Mouse (Mus musculus) lung, postnatal 10 days (tissue): ENCODE results near the gene Lin54.
A peak's percentile ranks its signal among the peaks of the same experiment; 100 is the strongest.

Experiments
- DNase-seq: peaks from one replicate; pipeline ENCODE4 v3.0.0; 2021

Gene Lin54

GRCm38 (mm10) chr5:100415761-100416590 is 84.5 kb downstream of the Lin54 start, which contains the start of gene Sec31a:
Gene Sec31a, minus strand, starts transcription at chr5:100416234.
- DNase-seq: peak; percentile 98

- DNase-seq: no peak
These were observed 85.8 kb downstream of the Lin54 start for GRCm38 (mm10) chr5:100414474-100415196.

GRCm38 (mm10) chr5:100412886-100413285 is 87.6 kb downstream of the Lin54 start:
- no peak for DNase-seq

GRCm38 (mm10) chr5:100410281-100410680 is 90.2 kb downstream of the Lin54 start:
- DNase-seq: no peak

DNA sequence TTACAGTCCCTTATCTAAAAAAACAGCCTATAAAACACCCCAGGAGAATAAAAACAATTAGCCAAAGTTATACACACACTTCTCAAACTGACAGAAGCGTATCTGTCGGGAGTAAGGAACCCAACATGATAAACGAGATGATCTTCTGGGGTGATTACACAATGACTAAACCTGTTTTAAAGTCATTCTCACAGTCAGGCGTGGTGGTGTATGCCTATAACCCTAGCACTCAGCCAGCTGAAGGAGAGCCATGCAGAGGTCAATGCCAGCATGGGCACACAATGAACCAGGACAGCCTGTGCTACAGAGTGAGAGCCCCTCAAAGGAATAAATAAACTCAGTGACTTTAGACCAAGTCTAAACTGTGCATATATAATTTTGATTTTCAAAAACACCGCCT is 92.0 kb downstream of the Lin54 start:
- no peak for DNase-seq

DNA sequence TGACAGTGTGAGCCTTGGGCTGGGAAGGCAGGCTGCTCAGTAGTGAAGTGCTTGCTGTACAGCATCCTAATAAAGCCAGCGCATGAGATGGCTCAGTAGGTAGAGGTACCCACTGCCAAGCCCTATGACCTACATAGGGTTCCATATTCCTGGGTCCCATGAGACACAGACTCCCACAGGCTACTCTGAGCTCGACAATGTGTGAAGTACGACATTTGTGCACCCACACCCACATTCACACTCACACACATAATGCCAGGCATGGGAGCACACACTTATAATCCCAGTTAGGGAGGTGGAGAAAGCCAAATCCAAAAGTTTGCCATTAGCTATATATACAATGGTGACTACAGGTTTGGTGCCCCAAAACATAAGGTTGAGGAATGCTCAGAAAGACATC is 103.7 kb downstream of the Lin54 start:
- DNase-seq: no peak

GRCm38 (mm10) chr5:100393681-100394080 is 106.8 kb downstream of the Lin54 start:
- DNase-seq: peak; percentile 40

GRCm38 (mm10) chr5:100392436-100392955 is 107.9 kb downstream of the Lin54 start:
- DNase-seq: no peak
